Mouse (Mus musculus): ENCODE measurements at regions not wholly inside any gene's neighbourhood (a gene's known extent, or its start where the extent isn't known, plus 50 kb on each side); places are given as distances from the start of the nearest gene placed in this dataset.

DNA sequence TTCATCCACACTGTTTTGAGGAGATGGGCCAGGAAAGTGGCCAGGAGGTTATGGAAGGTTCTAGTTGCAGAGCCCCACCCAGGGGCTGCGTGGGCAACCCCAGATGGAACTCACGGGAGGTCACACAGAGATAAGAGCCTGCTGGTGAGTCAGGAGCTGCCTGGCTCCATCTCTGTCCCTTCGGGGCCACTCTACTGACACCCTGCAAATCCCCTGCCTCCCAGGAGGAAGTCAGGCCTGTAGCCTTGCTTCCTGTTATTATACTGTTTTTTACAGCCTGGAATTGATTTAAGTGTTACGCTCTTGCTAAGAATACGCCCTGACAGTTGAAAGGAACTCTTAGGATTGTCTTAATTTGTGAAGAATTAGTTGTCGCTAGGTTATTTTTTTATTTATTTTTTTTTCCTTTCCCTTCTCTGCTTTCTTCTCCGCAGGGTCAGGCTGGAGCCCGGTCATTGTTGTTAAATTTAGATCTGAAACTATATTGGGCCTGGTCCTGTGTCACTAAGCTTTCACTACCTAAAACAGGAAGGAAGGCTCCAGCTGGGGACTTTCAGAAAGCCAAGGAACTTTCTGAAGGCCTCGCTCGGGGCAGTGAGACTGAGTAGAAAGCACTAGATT, 497.9 kb downstream of the Med13l start:
- no peak for DNase-seq (ENCODE audit: low spot score)

DNA sequence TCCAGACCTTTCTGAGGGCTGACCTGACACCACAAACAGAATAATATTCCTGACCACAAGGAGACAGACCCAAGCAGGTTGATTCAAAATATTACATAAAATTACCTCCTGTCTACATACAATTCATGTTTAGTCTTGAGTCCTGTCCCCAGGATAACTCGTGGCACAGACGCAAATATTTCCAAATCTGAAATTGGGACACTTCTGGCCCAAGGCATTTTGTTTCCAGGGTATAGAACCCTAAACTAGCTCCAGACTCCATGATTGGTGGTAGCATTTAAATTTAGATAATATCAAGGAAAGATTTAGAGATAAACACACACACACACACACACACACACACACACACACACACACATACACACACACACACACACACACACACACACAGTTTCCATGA, 498.7 kb downstream of the Med13l start:
- DNase-seq (ENCODE audit: low spot score), result no peak

DNA sequence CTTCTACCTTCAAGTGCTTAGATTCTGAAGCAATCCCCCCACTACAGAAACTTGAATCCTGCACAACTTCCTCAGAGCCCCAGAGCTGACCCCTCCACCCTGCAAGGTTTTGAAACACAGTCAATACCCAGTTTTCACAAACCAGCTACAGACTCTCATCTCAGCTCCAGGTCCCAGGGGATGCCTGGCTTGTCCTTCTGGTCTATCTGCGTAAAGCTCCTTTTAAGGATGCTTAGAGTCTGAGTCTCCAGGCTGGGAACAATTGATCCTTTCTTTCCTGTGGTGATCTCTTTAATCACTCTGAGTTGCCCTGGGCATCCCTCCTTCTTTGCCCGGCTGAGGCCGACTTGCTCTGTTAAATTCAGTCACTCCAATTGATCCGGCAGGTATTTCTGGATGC, 500.4 kb downstream of the Med13l start:
- DNase-seq (ENCODE audit: low spot score), result no peak

DNA sequence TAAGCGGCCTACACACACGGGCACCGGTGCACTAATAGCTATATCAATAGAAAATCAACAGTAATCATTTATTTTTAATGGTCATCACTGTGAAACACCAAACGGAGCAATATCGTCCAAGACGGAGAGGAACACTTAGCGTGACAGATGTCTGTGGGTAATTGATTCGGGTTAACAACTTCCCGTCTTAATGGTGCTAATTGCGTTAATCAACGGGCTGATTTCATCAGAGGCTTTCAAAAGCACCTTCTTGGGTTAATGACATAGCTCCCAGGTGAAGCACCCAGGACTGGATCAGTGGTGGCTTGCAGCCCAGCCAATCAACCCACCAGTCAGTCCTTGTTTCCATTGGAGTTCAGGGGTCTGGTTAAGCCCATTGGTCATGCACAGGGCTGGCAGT, 502.0 kb downstream of the Med13l start:
- DNase-seq (ENCODE audit: low spot score), result no peak

DNA sequence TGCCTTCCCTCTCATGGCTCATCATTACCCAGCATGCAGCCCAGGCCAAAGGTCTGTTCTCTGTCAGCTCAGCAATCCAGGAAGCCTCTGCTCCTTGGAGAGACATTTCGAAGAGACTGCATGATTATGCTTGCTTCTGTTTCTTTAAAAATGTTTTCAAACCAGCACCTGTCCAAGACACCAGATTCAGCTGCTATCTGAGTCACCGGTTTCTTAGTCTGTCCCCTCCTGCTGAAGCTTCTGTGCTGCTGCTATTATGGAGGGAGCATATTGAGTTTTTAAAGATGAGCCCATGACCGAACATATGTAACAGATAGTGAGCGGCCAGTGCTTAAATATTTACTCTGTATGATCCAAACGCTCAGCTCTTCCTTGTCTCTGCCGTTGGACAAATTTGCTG, 506.2 kb downstream of the Med13l start:
- no peak for DNase-seq (ENCODE audit: low spot score)

DNA sequence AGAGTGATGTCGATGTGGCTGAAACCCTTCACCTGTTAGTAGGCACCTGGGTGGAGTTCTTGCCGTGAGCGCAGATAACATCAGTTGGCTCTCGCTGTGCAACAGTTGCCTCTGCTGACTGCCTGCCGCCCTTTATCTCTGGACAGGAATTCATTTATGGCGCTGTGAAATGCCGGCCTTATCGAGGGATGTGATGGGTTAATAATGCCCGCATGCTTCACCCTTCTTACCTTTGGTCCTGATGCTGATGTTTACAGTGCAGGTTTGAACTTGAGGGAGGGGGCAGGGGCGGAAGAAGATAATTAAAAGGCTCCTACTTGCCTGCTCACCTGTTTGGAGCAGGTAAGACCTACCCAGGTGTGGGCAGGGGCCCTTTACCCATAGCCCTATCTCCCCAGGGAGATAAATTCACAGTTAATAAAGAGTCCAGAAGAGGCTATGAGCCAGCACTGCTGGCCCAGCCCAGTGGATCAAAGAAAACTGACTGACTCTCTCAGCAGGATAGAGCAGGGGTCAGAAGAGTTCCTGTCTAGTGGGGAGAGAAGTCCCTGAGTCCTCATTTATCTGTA, 509.4 kb downstream of the Med13l start:
- DNase-seq (ENCODE audit: low spot score), result no peak

DNA sequence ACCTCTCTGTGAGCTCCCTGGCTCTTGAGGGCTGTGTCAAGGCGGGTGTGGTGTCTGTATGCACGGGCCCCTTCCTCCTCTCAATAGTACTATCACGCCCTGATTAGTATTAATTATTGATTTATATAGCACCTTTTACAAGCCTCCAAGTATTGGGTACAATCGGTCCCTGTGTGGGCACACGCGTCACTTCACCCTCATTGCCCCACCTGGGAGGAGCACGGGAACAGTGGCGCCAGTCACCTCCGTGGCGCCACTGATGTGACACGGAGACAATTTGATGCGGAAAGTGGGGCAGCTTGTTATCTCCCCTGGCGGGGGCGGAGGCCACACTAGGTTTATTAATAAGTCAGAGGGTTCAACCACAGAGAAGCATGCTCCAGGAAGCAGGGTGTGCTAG, 512.2 kb downstream of the Med13l start:
- no peak for DNase-seq (ENCODE audit: low spot score)

DNA sequence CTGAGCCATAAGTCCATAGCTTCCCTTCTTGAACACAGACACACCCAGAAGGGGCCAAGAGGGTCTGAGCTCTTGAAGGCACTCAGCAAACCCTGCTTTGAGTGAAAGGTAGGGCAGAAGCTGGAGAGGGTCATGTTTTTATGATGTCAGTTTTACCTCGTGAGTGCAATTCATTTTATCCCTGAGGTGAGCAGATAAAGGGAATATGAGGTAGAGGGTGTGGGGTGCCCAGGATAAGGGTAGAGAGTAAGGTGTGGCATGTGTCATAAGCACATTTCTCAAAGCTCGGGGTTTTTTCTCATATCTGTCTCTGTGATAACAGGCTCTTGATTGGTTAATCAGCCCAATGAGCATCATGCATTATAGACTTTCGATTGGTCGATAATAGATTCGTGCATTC, 520.3 kb downstream of the Med13l start:
- no peak for DNase-seq (ENCODE audit: low spot score)

DNA sequence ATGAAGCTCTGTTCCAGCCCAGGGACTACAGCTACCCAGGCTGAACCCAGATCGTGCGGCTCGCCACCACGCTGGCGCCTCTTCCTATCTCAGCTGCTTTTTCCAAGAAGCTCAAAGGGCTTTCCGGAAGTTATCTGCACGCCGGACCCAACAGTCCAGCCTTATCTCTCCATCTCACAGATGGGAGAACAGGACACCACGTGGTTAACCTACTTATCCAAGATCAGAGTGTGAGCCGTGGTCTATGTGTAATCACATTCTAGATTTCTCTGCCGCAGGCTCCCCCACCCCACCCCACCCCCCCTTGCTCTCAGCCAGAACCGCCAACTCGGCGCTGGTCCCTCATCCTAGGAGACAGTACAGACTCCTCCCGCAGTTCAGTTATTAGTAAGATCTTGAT, 522.4 kb downstream of the Med13l start:
- no peak for DNase-seq (ENCODE audit: low spot score)

DNA sequence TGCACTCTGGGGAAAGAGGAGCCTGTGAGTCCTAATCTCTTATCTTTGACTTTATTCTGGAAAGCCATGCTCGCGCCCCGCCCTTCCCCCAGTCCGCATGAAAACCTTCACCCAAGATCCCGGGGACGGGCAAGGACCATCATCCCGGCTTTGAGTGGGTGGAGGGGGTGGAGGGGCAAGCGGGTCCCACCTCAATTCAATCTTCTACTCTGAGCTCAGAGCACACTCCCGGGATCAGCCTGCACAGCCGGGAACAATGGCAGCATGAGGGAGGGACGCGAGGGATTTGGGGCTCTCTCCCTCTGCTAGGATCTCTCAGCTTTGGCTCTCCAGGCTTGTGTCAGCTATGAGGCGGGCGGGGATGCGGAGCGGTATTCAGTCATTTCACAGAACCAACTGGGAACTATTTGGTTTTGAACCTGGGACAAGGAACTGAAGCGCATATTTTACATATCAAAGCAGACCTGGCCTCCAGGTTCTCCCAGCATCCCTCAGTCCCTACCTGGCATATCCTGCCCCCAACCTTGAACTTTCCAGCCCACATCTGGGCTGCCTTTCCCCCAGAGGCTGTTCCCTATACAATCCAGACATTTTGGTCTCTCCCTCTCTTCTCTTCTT, 537.2 kb downstream of the Med13l start:
- DNase-seq (ENCODE audit: low spot score), result no peak

DNA sequence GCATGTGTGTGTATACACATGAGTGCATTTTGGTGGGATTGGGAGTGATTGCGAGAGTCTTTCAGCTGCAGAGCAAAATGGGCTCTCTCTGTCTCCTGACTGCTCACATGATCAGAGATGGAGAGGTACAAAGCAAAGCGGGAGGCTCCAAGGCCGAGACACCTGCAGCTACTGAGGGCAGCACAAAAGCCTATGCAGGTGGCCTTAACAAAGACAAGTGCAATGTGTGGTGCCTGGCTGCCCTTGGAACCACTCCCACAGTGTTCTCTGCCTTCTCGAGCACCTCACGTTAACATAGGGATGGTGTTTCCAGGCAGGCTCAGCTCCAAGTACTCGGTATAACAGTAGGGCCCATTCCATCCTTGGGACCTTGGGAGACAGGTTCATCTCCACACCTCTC, 539.3 kb downstream of the Med13l start:
- DNase-seq (ENCODE audit: low spot score), result no peak

DNA sequence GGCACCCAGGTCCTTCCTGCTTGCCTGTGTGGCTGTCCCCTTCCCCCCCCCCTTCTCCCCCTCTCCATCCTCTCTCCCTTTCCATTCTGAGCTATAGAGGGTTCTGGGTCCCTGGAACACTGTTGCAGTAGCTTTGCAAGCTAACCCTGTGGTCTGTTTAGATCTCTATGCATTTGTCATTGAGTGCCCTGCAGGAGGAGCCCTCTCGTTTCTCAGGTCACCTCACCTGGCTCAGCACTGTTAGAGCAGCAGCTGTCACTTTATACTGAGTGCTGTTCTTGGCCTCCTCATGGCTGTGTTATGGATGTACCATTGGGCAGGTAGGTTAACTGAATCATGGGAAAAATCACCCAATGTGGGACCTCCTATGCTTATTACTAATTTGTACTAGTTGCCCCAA, 543.0 kb downstream of the Med13l start:
- DNase-seq (ENCODE audit: low spot score), result no peak

DNA sequence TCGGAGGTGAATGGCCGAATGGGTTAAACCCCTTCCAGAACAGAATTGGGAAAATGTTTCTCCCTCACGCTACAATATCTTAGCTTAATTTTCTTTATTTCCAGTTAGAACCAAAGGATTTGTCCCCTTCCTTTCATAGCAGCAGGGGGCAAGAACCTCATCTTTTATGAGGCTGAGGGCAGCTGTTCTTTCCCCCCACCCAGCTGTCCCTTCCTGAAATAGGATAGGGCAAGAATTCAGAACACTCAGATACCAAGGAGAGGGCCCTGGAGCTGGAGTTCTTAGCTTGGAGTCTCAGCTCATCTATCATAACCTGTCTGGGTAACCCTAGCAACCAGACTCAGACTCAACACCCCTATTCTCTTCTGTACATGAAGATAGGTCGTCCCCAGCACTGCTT, 547.4 kb downstream of the Med13l start:
- no peak for DNase-seq (ENCODE audit: low spot score)

DNA sequence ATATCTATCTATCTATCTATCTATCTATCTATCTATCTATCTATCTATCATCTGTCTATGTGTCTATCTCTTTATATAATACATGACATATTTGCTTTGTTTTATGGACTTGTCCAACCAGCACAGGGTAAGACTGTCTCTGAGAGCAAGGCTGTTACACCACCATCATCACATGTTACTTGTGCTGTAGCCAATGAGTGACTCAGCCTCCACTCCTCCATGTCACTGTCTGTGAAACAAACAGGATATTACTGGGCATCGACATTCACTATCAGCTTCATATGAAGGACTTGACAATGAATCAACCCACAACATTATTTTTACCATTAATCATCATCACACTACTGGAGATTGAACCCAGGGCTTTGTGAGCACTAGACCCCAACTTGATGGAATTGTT, 549.0 kb downstream of the Med13l start:
- no peak for DNase-seq (ENCODE audit: low spot score)

DNA sequence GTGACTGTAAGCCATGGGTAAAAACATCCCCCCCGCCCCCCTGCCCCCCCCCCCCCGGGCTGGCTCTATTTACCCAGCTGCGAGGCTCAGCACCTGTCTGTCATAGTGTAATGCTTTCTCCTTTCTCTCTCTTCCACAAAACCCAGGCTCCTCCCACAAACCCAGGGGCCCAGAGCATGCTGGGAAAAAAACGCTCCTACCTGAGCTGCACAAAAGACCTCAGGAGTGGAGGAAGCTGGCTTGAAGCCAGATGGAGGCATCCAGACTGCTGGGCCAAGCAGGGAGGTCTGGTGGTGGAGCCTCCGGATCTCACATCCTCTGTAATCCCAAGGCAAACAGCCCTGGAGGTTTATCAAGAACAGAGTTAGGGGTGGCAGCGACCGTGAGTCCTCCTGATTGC, 553.6 kb downstream of the Med13l start:
- no peak for DNase-seq (ENCODE audit: low spot score)

DNA sequence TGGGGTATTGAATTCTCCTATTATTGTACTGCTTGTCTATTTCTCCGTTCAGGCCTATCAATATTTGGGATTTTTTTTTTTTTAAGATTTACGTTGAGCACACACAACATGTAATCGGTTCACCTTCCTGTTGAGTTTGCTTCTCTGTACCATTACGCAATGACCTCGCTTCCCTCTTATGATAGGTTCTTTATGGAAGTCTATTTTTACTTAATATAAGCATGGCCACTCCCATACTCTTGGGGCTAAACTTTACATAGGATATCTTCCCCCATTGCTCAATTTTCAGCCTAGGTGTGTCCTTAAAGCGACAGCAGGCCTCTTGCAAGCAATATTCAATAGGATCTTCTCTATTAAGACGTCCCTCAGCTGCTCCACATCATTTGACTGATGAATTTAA, 544.7 kb upstream of the Tbx3 start:
- DNase-seq (ENCODE audit: low spot score), result no peak

DNA sequence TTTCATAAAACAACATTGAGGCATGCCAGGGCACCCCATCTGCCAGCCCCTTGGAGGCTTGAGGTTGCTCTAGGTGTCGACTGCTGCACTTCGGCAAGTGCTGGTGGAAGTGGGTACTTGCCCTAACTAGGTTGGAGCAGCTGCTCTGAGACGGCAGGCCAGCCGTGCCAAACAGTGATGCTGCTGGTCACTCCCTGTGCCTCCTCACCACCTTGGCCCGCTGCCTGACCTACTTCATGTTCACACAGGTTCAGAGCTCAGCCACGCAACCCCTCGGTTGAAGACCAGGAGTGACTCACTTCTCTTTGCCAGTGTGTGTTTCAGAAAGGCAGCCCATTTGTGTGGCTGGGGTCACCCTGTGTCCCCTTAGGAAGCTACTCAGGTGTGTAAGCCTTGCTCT, 540.3 kb upstream of the Tbx3 start:
- no peak for DNase-seq (ENCODE audit: low spot score)

DNA sequence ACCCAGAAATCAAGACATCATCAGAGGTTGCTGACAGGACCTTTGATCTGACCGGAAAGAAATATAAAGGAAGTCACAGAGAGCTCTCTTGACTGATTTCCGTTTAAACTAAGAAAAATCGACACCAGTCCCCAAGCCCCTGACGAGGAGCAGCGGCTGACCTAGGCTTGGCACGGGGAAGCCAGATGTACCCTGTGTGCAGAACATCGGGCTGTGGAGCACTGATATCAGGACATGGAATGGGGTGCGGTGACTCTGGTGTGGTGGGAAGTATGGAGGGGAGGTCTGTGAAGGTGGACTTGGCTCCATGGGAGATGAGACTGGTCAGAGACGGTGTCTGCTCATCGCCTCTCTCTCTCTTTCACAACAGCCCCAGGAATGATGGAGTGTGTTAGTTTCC, 539.0 kb upstream of the Tbx3 start:
- no peak for DNase-seq (ENCODE audit: low spot score)

DNA sequence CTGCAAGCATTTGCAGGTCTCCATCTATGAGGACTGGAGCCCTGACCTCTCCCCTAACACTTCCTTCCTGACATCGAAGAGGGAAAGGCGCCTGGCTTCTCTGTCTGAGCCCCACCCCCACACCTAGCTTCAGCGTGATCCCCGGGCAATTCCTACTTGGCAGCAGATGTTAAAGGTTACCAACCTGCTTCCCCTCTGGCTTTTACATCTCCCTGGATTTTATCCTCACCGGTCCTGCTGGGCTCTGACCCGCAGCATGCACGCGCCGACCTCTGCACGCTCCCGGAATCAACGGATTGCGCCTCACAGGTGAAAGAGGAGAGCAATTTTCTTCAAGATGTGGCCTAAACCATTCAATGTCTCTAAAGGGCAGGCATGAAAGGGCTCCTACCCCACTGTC, 537.1 kb upstream of the Tbx3 start:
- DNase-seq (ENCODE audit: low spot score), result no peak

DNA sequence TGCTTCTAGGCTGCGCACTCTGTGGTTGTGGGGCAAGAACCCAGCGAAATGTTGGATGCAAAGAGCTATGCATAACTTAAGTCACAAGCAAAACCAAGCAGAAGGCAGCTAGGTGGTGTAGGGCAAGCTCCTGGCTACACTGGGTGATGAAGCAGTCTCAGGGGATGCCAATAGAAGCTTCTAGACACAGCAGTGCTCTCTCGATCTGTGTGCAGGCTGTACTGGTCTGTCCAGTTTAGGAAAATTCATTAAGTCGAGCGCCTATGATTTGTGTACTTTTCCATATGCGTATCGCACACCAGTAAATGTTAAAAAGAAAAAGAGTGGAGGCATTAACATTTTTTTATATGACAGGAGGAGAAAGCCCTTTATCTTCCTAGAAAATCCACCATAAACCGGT, 533.6 kb upstream of the Tbx3 start:
- no peak for DNase-seq (ENCODE audit: low spot score)

DNA sequence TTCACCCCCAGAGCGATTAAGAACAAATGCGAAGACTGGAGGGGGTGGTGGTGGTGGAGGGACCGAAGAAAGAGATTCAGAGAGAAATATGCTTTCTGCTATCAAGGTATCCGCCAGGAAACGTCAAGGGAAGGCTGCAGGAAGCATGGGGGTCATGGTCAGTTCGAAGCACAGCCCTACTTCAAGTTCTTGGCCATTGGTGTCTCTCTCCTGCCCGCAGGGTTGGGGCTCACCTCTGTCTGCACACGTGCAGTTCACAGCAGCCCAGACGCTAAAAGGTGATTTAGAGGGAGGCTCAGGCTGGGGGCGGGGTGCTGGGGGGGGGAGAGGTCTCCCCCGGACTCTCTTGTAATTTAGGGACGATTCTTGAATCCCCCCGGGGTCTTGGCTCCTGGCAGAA, 533.1 kb upstream of the Tbx3 start:
- no peak for DNase-seq (ENCODE audit: low spot score)

DNA sequence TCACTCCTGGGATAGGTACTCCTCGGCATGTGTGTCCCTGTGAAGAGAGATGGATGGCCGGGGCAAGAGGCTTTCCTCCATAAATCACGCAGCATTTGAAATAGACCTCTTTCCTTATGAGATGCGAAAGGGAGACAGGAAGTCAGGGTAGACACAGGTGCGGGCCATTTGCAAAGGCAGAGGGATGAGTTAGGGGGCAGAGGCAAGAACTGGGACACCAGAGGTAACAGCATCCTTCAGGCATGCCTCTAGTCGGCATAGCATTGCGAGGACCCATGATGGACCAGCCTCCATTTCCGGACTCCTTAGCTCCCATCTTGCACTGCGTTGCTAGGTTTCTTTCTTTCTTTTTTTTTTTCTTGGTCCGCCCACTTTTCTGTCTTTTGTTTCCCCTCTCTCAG, 532.6 kb upstream of the Tbx3 start:
- peak; percentile 24 for DNase-seq (ENCODE audit: low spot score)

DNA sequence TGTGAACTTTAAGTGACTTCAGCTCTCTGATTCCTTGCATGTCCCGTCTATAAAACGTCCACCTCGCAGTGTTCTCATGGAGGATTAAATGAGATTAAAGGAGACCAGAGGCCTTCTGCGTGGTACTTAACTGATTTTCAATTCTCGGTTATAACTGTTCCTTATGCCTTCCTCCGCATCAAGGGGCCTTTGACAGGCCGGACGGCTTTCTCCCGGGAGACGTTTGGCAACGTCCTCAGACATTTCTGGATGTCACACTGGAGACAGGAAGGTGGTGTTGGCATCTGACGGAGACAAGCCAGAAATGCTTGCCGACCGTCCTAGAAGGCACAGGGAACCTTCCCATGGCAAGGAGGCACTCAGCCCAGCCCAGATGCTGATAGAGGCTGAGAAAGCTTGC, 532.2 kb upstream of the Tbx3 start:
- DNase-seq (ENCODE audit: low spot score), result no peak

DNA sequence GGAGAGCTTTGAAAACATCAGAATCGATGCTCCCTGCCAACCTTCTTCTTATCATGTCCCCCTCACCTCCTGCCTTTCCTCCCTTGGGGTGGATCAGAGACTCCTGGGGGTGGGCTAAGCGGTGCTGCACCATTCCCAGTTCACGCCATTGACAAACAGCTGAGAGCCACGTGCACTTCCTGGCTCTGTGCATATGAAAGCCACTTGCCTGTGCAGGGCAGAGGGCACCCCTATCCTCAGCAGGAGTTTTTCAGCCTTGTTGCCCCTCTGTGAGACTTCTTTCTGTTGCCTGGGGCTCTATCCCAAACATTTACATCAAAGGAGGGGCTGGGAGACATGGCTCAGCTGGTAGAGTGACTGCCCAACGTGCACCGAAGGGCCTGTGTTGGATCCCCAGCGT, 531.1 kb upstream of the Tbx3 start:
- no peak for DNase-seq (ENCODE audit: low spot score)

Measured in testis, postnatal 14 days (tissue).